In the genomic region with DNA sequence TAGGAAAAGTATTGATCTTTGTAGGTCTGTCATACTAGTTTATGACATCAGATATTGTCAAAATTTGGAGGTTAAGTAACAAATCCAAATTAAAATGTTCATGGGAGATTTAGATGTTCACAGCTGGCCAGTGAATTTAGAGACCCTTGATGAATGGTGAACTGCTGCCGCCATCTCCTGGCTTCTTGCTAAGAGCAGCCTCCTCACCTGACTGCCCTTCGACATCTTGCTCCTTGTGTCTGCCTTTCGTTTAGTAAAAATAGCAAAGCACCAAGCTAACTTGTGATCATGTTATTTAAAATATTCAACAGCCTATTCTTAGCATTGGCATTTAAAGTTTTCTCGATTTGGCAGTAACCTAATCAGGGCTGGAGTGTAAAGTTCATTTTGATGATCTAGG, we compare ENCODE assay signal across 21 mouse cellular contexts. TPM values are rescaled to one million over a fixed set of nuclear protein-coding genes. Genes with fewer than 3 reads are reported as not detected.
"Had no signal": no experiment of that assay in that cellular context is flagged by ENCODE, and none has a peak within 500 bp of the region (broad histone marks: within the 10 kb centered on the region; RNA-seq: fewer than 3 reads in every experiment).

No protein-coding gene starts in this region.

- H3K4me1 ChIP-seq: liver, embryonic 13.5 days; lung, embryonic 15.5 days; midbrain, embryonic 12.5 days had no signal

- H3K27ac ChIP-seq: limb, embryonic 12.5 days; liver, embryonic 13.5 days; lung, embryonic 15.5 days; macrophage; midbrain, embryonic 12.5 days had no signal

- DNase-seq: kidney, postnatal 25 days; liver; liver, embryonic 13.5 days; liver, postnatal 0 days; lung, postnatal 14 days; spleen, adult 18-20 months; thymus, adult 2 months; thymus, postnatal 25 days had no signal

- H3K9ac ChIP-seq: limb, embryonic 12.5 days; liver, embryonic 13.5 days; liver, postnatal 0 days; lung, embryonic 15.5 days; midbrain, embryonic 12.5 days had no signal

- H3K4me3 ChIP-seq: limb, embryonic 12.5 days; liver, embryonic 13.5 days; lung, embryonic 15.5 days; megakaryocyte, embryonic 14.5 days; midbrain, embryonic 12.5 days had no signal

- H3K36me3 ChIP-seq: limb, embryonic 12.5 days; liver, embryonic 13.5 days; lung, embryonic 15.5 days; midbrain, embryonic 12.5 days had no signal

- ATAC-seq: liver, postnatal 0 days; midbrain, embryonic 16.5 days had no signal

- H3K4me2 ChIP-seq: limb, embryonic 12.5 days; liver, embryonic 13.5 days; lung, embryonic 15.5 days; midbrain, embryonic 12.5 days had no signal

- H3K9me3 ChIP-seq: limb, embryonic 12.5 days; liver, embryonic 13.5 days; lung, embryonic 15.5 days; megakaryocyte, embryonic 14.5 days; midbrain, embryonic 12.5 days had no signal

- H3K27me3 ChIP-seq: limb, embryonic 12.5 days; liver, embryonic 13.5 days; lung, embryonic 15.5 days; midbrain, embryonic 12.5 days had no signal

RNA-seq across cellular contexts. Expression of a gene that starts 52.6 kb away (rescaled TPM):
- total RNA-seq: layer of hippocampus, postnatal 25 days; left cerebral cortex, adult 8-10 months; left cerebral cortex, postnatal 25 days had no signal
- polyA plus RNA-seq: kidney, embryonic 14.5 days; limb, embryonic 12.5 days; liver, embryonic 13.5 days; liver, postnatal 0 days; lung, embryonic 15.5 days; macrophage; midbrain, embryonic 12.5 days; midbrain, embryonic 16.5 days; neural tube, embryonic 14.5 days; stomach, embryonic 14.5 days; thymus, adult 2 months; urinary bladder, adult 2 months had no signal
